ENCODE assay signal across 16 mouse cellular contexts in genomic region chr8:8562268-8562667, GRCm38 (mm10).
"Had no signal": no experiment of that assay in that cellular context is flagged by ENCODE, and none has a peak within 500 bp of the region (broad histone marks: within the 10 kb centered on the region; RNA-seq: fewer than 3 reads in every experiment).

No protein-coding gene starts in this region.

- H3K4me1 ChIP-seq: kidney, embryonic 15.5 days; liver, embryonic 13.5 days; neural tube, embryonic 13.5 days had no signal

- H3K27ac ChIP-seq: kidney, embryonic 15.5 days; left cerebral cortex, adult 2 months; liver, embryonic 13.5 days; neural tube, embryonic 13.5 days; stomach, postnatal 0 days had no signal

- H3K9ac ChIP-seq: kidney, embryonic 15.5 days; liver, embryonic 13.5 days; neural tube, embryonic 13.5 days had no signal

- H3K9me3 ChIP-seq: kidney, embryonic 15.5 days; liver, embryonic 13.5 days; neural tube, embryonic 13.5 days had no signal

- H3K27me3 ChIP-seq: liver, embryonic 13.5 days; neural tube, embryonic 13.5 days had no signal

- H3K36me3 ChIP-seq: kidney, embryonic 15.5 days; liver, embryonic 13.5 days; neural tube, embryonic 13.5 days had no signal

- H3K4me3 ChIP-seq: kidney, embryonic 15.5 days; left cerebral cortex, adult 2 months; liver, embryonic 13.5 days; neural tube, embryonic 13.5 days had no signal

- H3K4me2 ChIP-seq: kidney, embryonic 15.5 days; liver, embryonic 13.5 days; midbrain, embryonic 11.5 days; neural tube, embryonic 13.5 days had no signal

- DNase-seq: kidney, adult 11 months; kidney, adult 8-10 months; kidney, postnatal 10 days; kidney, postnatal 36 days; layer of hippocampus, postnatal 36 days; liver, embryonic 13.5 days; lung, adult 2 months; lung, postnatal 14 days; lung, postnatal 4 days; midbrain, embryonic 14.5 days; thymus, postnatal 25 days had no signal
